Mouse (Mus musculus) kidney, postnatal 25 days (tissue): ENCODE results near the gene Nhp2.
"Not testable (repeated sequence)": the region's sequence is repeated elsewhere in the genome, so short reads cannot be mapped to it uniquely, and the experiment has no call there.

Experiments used
- DNase-seq, 2 experiments: peaks; one replicate each; pipeline ENCODE4 v3.0.0; 2021; ENCODE audit warnings: mixed read lengths in 2 of 2

Nhp2 gene

GRCm38 (mm10) chr11:51658705-51659104 lies 39.2 kb downstream of the Nhp2 start:
- DNase-seq: peak; percentile 87 to 94

DNA sequence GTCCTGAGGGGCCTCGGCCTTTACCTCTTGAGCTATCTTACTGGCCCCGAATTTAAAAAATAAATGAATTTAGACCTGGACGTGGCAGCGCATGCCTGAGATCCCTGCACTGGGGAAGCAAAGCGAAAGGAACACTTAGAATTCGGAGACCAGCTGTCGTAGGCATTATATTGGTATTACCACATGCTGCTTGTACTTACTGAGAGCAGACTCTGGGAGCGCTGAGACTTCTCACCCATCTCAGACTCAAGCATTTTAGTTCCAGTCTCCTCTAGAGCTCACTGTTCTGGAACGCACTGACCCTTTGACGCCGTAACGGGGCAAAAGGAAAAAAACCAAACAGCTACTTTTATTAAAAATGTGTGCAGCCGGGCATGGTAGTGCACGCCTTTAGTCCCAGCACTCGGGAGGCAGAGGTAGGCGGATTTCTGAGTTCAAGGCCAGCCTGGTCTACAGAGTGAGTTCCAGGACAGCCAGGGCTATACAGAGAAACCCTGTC lies 42.4 kb downstream of the Nhp2 start:
- DNase-seq: no peak

GRCm38 (mm10) chr11:51662632-51663031 lies 43.1 kb downstream of the Nhp2 start:
- DNase-seq: no peak

DNA sequence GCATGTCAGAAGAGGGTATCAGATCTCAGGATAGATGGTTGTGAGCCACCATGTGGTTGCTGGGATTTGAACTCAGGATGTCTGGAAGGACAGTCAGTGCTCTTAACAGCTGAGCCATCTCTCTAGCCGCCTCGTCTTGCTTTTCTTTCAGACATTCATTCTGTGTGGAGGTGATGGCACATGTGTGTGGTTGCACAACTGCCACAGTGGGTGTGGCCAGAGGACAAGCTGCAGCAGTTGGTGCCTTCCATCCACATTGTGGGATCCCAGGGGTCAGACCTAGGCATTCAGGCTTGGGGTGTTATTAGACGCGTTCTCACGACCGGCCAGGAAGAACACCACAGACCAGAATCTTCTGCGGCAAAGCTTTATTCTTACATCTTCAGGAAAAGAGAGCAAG lies 45.2 kb downstream of the Nhp2 start:
- not testable (repeated sequence) for DNase-seq

DNA sequence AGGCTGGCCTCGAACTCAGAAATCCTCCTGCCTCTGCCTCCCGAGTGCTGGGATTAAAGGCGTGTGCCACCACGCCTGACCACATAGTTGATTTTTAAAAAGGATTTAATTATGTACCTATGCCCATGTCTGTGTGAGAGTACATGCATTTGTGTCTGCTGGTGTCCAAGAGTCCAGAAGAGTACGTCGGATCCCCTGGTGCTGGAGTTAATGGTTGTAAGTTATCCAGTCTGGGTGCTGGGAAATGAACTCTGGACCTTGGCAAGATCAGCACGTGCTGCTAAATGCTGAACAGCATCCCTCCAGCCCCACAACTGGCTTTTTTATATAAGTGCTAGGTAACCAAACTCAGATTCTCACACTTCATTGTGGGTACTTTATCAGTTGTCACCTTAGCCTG lies 51.3 kb downstream of the Nhp2 start:
- DNase-seq: no peak

DNA sequence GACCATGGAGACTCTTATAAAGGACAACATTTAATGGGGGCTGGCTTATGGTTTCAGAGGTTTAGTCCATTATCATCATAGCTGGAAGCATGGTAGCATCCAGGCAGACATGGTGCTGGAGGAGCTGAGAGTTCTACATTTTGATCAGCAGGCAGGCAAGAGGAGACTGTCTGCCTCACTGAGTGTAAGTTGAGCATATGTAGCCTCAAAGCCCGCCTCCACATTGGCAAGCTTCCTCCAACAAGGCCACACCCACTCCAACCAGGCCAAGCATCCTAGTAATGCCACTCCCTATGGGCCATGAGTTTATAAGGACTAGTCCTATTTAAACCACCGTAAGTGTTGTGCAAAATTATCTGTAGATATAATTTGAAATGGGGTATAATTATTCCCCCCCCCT lies 51.8 kb downstream of the Nhp2 start:
- DNase-seq: no peak

DNA sequence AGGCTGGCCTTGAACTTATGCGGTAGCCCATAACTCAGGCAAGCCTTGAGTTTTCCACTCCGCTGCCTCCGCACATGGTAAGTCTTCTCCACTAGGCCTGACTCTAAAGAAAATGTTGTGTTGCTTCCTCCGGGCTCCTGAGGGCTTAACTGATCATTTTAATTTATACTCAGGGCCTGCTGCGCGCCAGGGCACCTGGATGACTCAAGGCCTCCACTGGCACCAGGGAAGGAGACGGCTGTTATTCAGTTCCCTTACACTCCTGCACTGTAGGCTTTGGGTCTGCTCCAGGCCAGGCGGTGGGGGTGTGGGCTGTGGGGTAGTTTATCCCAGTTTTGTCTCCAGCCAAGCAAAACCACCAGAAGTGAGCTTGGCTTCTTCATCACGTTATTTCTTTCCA lies 53.8 kb downstream of the Nhp2 start:
- peak in 1 of 2 experiments; percentile 61 for DNase-seq
